Mouse (Mus musculus): ENCODE measurements around the gene Inpp1. TPM values are rescaled to one million over a fixed set of nuclear protein-coding genes. Genes with fewer than 3 reads are reported as not detected.

Gene Inpp1
- 15.5 TPM for polyA plus RNA-seq (2014; fragmentation: Illumina TruSeq; extraction: RNeasy Lipid Tissue Mini Kit (QIAGEN cat#74804); ENCODE audit: low read depth, low replicate concordance)

GRCm38 (mm10) chr1:52816910-52817812 is at the start of gene Inpp1:
Inpp1 (minus strand) TSS chr1:52817688.

GRCm38 (mm10) chr1:52844782-52845665 is 27.5 kb upstream of the Inpp1 start, which contains the start of gene Hibch:
Hibch (plus strand) TSS chr1:52844929.

Other genes starting within 250 kb of the Inpp1 start
- 3.0 TPM for gene Nemp2, start 187.0 kb downstream of the Inpp1 start, polyA plus RNA-seq (2014; fragmentation: Illumina TruSeq; extraction: RNeasy Lipid Tissue Mini Kit (QIAGEN cat#74804); ENCODE audit: low read depth, low replicate concordance)
- gene Mfsd6, start 90.2 kb downstream of the Inpp1 start, polyA plus RNA-seq (2014; fragmentation: Illumina TruSeq; extraction: RNeasy Lipid Tissue Mini Kit (QIAGEN cat#74804); ENCODE audit: low read depth, low replicate concordance): 40.6 TPM
- gene Hibch, start 27.2 kb upstream of the Inpp1 start, polyA plus RNA-seq (2014; fragmentation: Illumina TruSeq; extraction: RNeasy Lipid Tissue Mini Kit (QIAGEN cat#74804); ENCODE audit: low read depth, low replicate concordance): 243 TPM
- 3.6 TPM for gene 1700019D03Rik, start 202.5 kb upstream of the Inpp1 start, polyA plus RNA-seq (2014; fragmentation: Illumina TruSeq; extraction: RNeasy Lipid Tissue Mini Kit (QIAGEN cat#74804); ENCODE audit: low read depth, low replicate concordance)
- gene Mstn, start 244.0 kb upstream of the Inpp1 start, polyA plus RNA-seq (2014; fragmentation: Illumina TruSeq; extraction: RNeasy Lipid Tissue Mini Kit (QIAGEN cat#74804); ENCODE audit: low read depth, low replicate concordance): 0.70 TPM

Data from adrenal gland, adult 10 weeks (tissue).